Mouse (Mus musculus) ovary, postnatal 10 days (tissue): ENCODE results near the gene Tmem219.

Experiments used
- DNase-seq: peaks from one replicate; pipeline ENCODE4 v3.0.0; 2022; ENCODE audit warnings: low spot score

Tmem219 gene

DNA sequence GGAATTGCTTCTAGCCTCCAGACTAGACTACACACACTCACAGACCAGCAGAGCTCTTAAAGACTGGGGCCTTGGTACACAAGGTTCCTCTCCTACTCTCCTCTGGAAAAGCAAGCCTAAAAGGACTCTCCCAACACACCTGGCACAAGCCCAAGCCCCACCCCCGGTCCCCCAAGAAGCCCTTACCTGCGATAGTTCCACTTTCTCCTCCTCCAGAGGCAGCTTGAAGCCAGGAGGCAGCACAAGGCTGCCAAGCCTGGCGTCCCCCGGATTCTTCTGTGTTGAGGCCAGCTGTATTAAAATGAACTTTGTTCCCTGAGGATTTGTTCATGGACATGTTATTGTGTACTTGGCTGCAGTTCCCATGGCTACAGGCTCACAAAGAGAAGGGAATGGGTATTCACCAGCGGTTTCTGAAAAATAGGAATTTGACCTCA lies at the start of gene Tmem219:
Tmem219 (minus strand) TSS at position 294 of the 437 bp plus-strand sequence.
- peak; percentile 39 for DNase-seq

DNA sequence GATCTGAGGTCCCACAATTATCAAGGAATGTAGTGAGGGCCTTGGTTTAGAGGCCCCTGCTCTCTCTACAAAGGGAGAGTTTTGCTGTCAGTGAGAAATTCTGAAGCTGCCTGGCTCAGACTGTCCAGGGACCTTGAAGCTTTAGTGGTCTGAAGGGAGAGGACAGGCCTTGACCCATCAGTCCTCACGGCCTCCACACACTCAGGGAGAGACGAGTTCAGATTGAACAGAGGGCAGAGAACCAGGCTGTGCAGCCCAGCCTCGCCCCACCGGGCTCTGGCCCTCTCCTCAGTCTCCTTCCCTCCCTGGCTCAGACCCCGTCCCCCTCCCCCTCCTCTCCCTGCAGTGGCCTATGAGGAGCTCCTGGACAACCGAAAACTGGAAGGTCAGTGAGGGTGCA lies 44.6 kb upstream of the Tmem219 start:
- DNase-seq: no peak

DNA sequence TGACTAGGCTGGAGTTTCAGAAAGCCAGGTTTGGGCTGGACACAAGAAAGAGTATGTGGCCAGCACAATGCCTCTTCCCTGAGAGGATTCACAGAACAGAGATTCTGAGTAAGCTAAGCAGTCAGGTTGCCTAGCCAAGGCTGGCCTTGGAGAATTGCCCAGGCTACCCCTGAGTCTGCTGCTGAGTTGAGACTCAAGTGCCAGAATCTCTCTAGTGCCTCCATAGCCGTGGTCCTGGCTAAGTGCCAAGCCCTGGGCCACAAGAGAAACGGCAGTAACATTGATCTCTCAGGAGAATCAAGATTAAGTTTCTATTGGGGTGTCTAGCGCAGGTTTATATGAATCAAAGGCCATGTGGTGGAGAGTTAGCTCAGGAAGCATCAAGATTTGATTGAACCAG lies 42.9 kb upstream of the Tmem219 start:
- no peak for DNase-seq

DNA sequence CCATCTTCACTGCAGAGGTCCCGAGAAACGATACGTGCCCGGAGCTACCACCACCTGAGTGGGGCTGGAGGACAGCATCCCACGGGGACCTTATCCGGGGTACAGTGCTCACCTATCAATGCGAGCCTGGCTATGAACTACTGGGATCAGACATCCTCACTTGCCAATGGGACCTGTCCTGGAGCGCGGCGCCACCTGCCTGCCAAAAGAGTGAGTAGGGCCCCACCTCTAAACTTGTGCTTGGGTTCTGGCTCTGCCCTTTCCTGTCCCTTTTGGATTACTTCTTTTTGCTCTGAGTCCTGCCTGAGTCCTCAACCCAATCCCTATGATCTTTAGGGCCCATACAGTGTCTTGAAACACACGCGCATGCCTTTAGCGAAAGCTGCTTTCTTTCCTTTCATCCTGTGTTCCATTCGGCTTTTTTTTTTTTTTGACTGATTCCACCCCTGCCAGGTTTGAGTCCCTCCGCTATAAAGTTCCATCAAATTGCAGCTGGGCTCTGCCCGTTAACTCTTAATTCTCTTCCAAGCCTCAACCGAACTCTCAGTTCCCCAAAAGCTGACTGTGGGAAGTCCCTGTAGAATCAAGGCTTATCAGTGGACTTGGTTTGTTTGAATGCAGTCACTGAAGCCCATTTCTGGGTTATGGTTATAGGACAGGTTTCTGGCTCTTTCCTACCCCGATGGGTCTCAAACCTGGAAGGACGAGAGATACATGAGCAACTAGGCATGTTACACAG lies 41.0 kb upstream of the Tmem219 start:
- no peak for DNase-seq

DNA sequence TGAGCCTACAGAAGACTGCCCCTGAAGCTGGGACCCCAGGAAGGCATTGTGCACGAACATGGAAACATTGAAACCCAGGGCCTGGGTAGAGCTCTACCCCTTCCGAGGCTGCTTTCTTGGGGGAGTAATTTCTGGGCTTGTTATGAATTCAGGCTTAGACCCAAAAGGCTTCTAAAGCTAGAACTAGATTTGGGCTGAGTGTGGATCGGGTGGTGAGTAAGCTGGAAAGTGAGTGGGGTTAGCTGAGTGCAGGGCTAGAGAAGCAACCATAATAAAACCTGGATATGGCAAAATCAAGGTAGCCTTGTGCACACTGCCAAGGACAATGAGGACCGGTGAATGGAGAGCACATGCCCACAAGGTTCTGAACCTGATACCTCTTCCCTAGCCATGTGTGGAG lies 39.2 kb upstream of the Tmem219 start:
- no peak for DNase-seq

DNA sequence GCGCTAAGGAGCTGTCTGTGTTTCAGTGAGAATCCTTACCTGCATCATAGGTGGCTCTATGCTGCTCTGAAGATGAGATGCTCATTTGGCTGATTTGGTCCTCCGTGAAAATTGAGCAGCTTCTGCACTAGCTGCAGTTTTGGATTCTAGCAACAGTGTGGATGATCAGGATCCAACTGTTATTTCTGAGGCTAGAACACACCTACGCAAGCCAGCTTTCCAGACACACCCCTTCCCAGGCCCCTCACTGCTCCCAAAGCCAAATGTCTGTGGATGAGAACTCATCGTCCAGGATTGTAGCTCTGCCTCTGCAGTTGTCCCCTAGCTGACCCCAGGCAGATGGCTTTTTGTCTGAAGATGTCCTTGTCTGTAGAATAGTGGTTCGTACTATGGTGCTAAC lies 38.4 kb upstream of the Tmem219 start:
- DNase-seq: no peak

DNA sequence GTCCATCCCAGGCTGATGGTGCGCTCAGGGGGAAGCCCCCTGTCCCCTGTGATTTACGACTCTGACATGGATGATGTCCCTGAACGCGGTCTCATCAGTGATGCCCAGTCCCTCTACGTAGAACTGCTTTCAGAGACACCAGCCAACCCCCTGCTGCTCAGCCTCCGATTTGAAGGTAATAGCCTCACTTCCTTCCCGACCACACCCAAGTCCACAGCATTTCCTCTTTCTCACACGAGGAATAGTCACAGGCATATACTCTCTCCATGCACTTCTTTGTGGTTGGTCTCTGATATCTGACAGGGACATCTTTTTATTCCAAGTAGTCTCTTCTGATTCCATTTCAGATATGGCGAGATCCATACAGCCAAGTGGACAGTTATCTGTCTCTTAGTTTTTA lies 37.1 kb upstream of the Tmem219 start:
- no peak for DNase-seq

DNA sequence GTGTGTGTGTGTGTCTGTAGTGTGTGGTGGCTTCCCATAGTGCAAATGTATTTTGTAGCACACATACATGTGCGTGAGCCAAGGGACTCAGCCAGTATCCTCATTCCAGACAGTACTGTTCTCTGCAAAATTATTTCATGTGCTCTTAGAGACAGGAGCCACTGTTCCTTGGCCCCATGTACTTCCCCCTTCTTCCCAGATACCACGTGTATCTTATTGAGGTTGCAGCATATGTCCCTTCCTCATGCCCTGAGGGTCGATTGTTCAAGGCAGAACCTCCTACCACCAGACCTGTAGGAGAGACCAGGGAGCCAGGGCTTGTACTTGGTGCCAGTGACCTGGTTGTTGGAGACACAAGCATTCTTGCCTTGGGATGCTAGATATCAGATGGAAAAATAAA lies 32.4 kb upstream of the Tmem219 start:
- DNase-seq: no peak

DNA sequence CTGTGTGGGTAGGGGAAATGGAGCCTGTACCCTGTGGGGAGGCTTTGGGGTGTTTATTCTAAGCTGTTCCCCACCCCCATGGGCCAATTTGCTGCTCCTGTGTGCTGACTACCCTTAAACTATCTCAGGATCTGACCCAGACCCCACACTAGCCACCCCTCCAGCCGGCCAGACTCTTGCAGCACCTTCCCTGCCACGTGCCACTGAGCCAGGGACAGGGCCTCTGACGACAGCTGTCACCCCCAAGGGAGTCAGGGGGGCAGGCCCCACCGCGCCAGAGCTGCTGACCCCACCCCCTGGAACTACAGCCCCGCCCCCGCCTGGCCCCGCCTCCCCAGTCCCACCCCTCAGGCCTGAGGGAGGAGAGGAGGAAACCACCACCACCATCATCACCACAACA lies 29.9 kb upstream of the Tmem219 start:
- no peak for DNase-seq

DNA sequence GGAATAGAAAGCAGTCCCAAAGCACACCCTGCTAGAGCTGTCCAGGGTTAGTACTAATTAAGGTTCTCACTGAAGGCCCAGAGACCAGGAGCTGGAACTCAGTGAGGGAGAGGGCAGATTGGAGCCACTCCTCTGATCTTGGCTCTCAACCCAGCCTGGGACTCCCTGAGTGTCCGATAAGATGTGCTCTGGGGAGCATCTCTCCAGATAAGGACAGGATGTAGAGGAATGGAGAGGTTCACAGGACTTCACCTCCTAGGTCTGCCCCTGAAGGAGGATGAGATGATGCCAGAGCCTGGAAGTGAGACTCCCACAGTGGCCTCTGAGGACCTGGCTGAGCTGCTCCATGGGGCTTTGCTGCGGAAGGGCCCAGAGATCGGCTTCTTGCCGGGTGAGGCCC lies 29.0 kb upstream of the Tmem219 start:
- no peak for DNase-seq

DNA sequence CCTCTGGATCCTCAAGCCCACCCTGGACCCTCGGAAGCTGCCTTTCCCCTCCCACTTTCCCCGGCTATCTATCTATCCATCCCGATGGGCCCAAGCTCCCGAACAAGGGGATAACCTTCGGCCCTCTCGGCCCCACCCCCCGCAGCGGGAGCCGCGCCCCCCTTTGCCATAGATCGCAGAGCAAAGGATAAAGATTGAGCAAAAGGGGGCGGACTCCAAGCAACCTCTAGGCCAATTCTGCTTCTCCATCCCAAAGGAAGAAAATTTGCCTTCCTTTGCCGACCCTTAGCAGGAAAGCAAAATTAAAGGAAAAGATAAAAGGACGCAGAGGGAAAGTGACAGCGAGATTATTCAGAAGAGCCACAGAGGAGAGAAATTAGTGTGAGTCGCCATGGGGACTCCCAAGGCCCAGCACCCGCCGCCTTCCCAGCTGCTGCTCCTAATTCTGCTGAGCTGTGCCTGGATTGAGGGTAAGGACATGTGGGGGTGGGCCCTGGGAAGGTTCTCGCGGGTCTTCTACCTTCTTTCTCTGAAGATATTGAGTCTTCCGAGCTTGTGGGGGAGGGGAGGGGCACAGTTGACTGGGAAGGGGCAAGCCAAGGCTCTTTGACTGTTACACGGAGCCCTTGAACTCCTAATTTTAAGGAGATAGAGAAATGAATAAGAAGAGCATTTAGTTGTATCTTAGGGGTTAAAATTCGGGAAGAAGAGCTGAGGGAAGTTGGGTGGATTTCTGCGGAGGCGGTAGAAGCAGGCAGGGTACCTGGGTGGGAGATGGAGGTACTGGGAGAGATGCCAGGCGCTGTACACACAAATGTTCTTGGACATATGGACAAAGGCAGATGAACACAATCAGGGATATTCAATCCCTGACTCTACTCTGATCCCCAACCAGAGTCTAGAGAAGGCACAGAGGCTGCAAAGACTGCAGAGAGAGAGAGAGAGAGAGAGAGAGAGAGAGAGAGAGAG lies 28.2 kb upstream of the Tmem219 start:
- DNase-seq: no peak

DNA sequence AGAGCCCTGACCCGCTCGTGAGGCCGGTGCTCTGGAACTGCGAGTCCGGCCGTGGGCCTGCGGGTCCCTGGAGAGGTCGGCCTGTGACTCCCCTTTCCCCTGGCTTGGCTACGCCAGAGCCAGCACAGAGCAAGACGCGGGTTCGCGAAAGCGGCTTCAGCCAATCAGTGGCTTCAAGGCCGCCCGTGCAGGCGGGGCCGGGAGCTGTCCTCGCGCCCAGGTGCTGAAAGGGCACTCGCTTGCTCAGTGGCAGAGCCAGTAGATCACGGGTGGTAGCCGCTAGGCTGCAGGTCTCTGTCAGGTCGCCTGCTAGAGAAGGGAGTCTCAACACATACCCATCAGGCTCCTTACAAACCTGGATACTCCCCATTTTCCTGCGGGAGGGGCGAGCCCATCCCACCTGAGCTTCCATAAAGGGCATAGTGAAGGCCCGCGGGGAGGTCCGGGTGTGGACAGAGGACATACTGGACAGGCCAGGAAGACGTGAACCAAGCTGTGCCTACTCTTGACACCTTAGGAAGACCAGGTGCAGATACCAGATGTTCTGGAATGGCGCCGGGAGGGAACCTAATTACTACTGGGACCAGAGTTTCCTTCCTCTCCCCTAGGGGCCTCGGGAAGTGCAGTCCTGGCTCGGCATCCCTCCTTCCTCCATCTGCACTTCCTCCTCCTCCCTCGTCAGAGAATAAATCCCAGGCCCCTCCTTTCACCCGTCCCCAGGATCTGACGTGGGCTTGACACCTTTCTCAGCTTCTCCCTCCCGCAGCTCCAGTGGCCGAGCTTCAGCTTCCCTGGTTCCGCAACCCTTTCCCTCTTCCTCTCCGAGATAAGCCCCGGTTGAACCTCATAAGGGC lies 27.3 kb upstream of the Tmem219 start, which contains the start of gene Sez6l2:
Sez6l2 (plus strand) TSS at position 771 of the 854 bp plus-strand sequence.
- DNase-seq: peak; percentile 93

DNA sequence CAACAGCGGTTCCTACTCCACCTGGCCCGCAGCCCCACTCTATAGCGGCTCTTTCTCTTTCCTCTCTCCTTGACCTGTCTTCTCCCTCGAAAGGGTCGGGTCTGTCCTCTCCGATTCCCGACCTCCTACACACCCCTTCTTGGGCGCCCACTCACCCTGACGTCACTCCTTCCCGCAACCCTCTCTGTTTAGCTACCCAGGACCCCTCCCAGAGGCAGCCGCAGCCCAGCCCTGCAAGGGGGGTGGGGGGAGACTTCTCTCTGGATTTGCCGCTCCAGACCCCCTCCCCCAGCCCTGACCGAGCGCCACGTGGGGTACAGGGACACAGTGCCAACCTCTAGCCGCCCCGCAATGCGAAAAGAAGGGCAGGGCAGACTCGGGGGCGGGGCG lies 26.7 kb upstream of the Tmem219 start, which contains the start of gene Asphd1:
Asphd1 (minus strand) TSS at position 180 of the 390 bp plus-strand sequence.
- no peak for DNase-seq

DNA sequence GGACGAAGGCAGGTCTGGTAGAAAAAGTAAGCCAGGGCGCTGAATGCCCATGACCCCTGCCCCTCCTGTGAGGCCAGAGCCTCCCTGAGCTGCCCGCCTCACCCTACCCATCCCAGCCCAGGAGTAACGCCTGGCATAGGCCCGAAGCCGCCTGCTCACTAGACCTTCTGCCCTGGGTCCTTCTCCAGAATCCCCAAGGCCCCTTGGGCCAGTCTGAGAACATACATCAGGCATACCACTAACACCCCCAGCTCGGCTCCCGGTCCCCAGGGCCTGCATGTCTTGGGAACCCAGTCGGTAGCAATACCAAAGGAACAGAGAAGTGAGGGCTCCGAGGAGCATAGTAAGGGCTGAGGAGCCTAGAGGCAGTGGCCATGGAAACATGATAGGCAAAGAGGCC lies 25.9 kb upstream of the Tmem219 start:
- no peak for DNase-seq

DNA sequence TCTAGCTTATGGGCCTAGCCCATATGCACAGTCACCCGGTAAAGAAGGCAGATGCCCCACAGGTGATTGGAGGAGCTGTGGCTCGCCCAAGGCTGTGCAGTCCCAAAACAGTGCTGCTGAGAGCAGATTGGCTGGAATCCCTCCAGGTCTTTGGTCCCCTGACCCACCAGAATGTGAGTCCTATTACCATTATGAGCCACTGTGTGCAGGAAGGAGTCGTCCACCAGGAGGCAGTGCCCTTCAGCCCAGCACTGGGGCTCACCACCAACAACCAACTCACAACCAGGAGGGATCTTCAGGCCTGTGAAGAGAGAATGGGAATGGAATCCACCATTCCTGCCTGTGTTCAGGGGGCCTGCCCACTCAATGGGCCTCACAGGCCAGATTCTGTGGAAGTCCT lies 23.8 kb upstream of the Tmem219 start:
- no peak for DNase-seq

DNA sequence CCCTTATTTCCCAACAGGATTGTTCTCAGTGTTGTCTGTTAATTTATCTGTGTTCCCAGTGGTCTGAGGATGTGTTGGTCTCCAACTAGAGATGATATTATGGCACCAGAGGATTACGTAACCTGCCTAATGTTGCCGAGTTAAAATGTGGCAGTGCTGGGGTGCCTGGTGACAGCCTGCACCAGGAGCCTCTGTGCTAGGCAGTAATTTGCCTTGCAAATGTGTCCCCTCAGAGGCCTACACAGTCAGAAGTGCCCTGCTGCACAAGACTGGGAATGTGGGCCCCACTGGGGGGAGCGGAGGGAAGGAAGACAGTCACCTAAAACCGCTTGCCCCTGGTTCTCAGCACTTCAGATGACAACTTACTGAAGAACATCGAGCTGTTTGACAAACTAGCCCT lies 19.1 kb upstream of the Tmem219 start:
- no peak for DNase-seq

DNA sequence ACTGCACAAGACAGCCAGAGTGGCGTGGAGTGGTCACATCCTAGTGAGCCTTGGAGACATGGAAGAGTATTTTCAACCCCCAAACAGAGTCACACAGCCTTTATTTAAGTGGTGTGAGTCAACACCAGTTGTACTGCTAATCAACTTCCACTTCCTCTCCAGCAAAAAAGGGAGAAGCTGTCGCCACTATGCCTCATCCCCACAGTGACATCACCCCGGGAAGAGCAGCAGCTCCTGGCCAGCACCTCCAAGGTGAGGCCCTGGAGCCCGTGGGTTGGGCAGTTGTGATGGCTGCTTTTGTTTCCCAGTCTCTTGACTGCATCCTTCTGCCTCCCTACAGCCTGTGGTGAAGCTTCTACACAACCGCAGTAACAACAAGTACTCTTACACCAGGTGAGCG lies 18.5 kb upstream of the Tmem219 start:
- DNase-seq: no peak

DNA sequence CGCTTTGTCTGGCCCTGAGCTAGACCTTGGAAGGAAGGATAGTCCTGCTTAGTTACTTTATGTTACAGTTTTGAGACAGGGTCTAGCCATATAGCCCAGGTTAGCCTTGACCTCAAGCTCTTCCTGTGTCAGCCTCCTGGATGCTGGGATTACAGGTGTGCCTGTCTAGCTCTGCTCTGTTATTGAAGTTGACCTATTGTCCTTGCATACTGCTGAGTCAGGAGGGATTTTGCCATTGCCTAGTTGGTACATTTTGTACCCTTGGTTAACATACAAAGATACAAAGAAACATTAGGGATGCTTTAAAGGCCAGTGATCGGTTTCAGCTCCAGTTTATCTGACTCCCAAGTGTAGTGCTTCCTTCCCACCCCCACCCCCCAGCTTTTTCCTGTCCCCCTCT lies 9.9 kb upstream of the Tmem219 start:
- no peak for DNase-seq

DNA sequence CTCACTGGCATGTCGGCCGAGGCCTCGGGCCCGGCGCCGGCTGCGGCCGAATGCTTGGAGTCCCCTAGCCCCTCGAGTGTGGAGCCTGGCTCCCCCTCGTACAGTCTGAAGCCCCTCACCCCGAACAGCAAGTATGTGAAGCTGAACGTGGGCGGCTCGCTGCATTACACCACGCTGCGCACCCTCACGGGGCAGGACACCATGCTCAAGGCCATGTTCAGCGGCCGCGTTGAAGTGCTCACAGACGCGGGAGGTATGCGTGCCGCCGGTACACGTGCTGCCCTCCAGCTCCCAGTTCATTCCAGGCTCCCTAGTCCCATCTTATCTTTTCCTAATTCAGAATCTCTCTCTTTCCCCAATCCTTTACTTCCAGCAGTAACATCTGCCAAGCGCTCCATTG lies 6.3 kb upstream of the Tmem219 start:
- DNase-seq: no peak

DNA sequence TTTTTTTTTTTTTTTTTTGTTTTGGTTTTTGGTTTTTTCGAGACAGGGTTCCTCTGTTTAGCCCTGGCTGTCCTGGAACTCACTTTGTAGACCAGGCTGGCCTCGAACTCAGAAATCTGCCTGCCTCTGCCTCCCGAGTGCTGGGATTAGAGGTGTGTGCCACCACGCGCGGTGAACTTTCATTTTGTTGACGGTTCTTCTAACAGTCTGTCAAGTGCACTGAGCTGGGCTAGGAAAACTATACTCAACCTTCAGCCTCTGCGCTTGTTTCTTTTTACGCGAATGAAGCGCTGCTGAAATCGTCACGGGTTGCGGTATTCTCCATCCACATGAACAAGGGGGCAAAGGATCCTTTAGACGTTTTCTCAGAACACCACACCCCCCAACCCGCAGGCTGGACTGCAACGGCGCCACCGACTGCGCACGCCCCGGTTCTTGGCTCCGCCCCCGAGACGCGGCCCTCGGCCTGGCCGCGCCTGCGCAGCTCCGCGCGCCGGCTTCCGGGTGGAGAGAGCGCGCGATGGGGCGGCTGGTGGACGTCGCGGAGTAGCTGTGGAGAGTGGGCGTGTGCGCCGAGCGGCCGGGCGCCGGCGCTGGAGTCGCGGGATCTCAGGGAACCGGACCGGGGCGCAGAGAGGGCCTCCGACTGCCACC lies 5.8 kb upstream of the Tmem219 start, which contains the start of gene Kctd13:
Kctd13 (plus strand) TSS at position 496 of the 654 bp plus-strand sequence.
- DNase-seq: peak; percentile 81

DNA sequence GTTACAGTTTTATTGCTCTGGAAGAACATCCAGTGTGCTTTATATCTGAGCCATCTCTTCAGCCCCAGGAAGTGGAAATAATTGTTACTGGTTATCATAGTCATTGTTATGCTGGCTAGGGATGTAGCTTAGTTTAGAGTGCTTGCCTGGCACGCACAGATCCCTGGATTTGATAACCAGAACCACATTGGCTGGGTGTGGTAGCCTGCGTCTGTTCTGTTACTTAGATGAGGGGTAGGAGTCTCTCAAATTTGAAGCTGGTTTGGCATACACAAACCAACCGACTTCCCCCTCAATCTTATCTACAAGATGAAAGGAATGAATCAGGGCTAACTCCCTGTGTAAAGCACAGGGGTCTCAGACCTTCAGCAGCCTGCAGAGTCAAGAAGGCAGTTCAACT lies 3.6 kb upstream of the Tmem219 start:
- DNase-seq: no peak
